Mouse (Mus musculus) forebrain, embryonic 10.5 days (tissue): ENCODE data around the gene Pex3. TPM values are rescaled to one million over a fixed set of nuclear protein-coding genes. Genes with fewer than 3 reads are reported as not detected.
"Not testable (repeated sequence)": the region's sequence is repeated elsewhere in the genome, so short reads cannot be mapped to it uniquely, and the experiment has no call there.

Experiments used
- DNase-seq: peaks from one replicate; pipeline ENCODE4 v3.0.0-alpha.2; 2017; ENCODE audit warnings: low spot score; ENCODE audit errors: extremely low spot score
- H3K27ac ChIP-seq: fragments of 300-500 bp; sonication (generic); 2 replicates; pipeline ENCODE4 v1.5.1; 2016; ENCODE audit warnings: mild to moderate bottlenecking
- H3K27me3 ChIP-seq: fragments of 300-500 bp; sonication (generic); 2 replicates; pipeline ENCODE4 v1.6.1; 2016; ENCODE audit warnings: mild to moderate bottlenecking; ENCODE audit not compliant: poor library complexity, severe bottlenecking
- H3K36me3 ChIP-seq: fragments of 300-500 bp; sonication (generic); replicated peaks from 2 replicates; pipeline ENCODE4 v1.6.1; 2016; ENCODE audit warnings: mild to moderate bottlenecking, moderate library complexity
- H3K4me1 ChIP-seq: fragments of 300-500 bp; sonication (generic); 2 replicates; pipeline ENCODE4 v1.6.1; 2016
- H3K4me3 ChIP-seq: fragments of 300-500 bp; sonication (generic); 2 replicates; pipeline ENCODE4 v1.5.1; 2016; ENCODE audit warnings: mild to moderate bottlenecking, moderate library complexity
- H3K9me3 ChIP-seq: fragments of 300-500 bp; sonication (generic); 2 replicates; pipeline ENCODE4 v1.6.1; 2016; ENCODE audit warnings: mild to moderate bottlenecking, moderate library complexity
- WGBS: fragments of 180-500 bp; shearing (Covaris S2); methylation state at CpG from one replicate; pipeline ENCODE4 v1.1.7; 2016; 5-methylcytosine and 5-hydroxymethylcytosine counted together
- polyA plus RNA-seq: library from polyadenylated mRNA; unstranded; fragments of >200 nt; fragmentation: Nextera tagmentation; extraction: Ambion mirVana; gene quantifications from 2 replicates; pipeline ENCODE4 v1.2.1, GENCODE M21; 2016

Gene Pex3
- polyA plus RNA-seq, 1 experiment from 2014 or later: 16.3 TPM

GRCm38 (mm10) chr10:13501533-13501932 lies 51.4 kb downstream of the Pex3 start:
- Histone ChIP-seq H3K27ac (peak overlapping the region; percentile 85), H3K4me1 (peaks cover 15% of the 10 kb centered on the region), H3K36me3 (peaks cover 12% of the 10 kb centered on the region), H3K27me3 (peaks cover 11% of the 10 kb centered on the region), H3K4me3 (peak overlapping the region; percentile 71)
- DNase-seq, H3K9me3 ChIP-seq: not testable (repeated sequence)
- 56% methylated on average over 4 of the region's 4 CpGs for WGBS

GRCm38 (mm10) chr10:13500938-13501496 lies 51.9 kb downstream of the Pex3 start:
- peak overlapping the region; percentile 85 for H3K27ac ChIP-seq
- under 1% methylated on average over 30 of the region's 30 CpGs for WGBS

GRCm38 (mm10) chr10:13500473-13500872 lies 52.5 kb downstream of the Pex3 start:
- Histone ChIP-seq H3K4me1 (peaks cover 15% of the 10 kb centered on the region), H3K27ac (peak overlapping the region; percentile 85), H3K9me3 (no peaks in the 10 kb centered on the region), H3K4me3 (peak overlapping the region; percentile 71), H3K36me3 (peaks cover 7% of the 10 kb centered on the region), H3K27me3 (peaks cover 11% of the 10 kb centered on the region)
- WGBS: 49% methylated on average over 9 of the region's 9 CpGs
- no peak for DNase-seq

More at GRCm38 (mm10) chr10:13500938-13501496, 51.9 kb downstream of the Pex3 start:
- DNase-seq: peak; percentile 78
- peaks cover 12% of the 10 kb centered on the region for H3K36me3 ChIP-seq
- peaks cover 11% of the 10 kb centered on the region for H3K27me3 ChIP-seq
- H3K4me3 ChIP-seq: peak overlapping the region; percentile 71
- H3K9me3 ChIP-seq: no peaks in the 10 kb centered on the region
- H3K4me1 ChIP-seq: peaks cover 15% of the 10 kb centered on the region

- WGBS: 89% methylated on average over 2 of the region's 2 CpGs
These were observed 53.6 kb downstream of the Pex3 start, which contains the start of gene Fuca2 for GRCm38 (mm10) chr10:13499331-13499730. Fuca2 (plus strand) TSS chr10:13499540.

GRCm38 (mm10) chr10:13496315-13496714 lies 56.6 kb downstream of the Pex3 start:
- Histone ChIP-seq H3K4me1 (peaks cover 10% of the 10 kb centered on the region), H3K9me3 (no peaks in the 10 kb centered on the region), H3K36me3 (no peaks in the 10 kb centered on the region), H3K4me3 (no peak overlapping the region), H3K27me3 (peaks cover 11% of the 10 kb centered on the region), H3K27ac (no peak overlapping the region)
- 95% methylated on average over 3 of the region's 3 CpGs for WGBS
- no peak for DNase-seq

More at GRCm38 (mm10) chr10:13499331-13499730, 53.6 kb downstream of the Pex3 start, which contains the start of gene Fuca2:
- no peak for DNase-seq
- Histone ChIP-seq H3K9me3 (no peaks in the 10 kb centered on the region), H3K27me3 (peaks cover 11% of the 10 kb centered on the region), H3K27ac (no peak within 1 kb of the TSS), H3K36me3 (no peaks in the 10 kb centered on the region), H3K4me1 (peaks cover 15% of the 10 kb centered on the region), H3K4me3 (no peak within 1 kb of the TSS)

GRCm38 (mm10) chr10:13493978-13494686 lies 58.8 kb downstream of the Pex3 start:
- DNase-seq: no peak
- no peaks in the 10 kb centered on the region for H3K36me3 ChIP-seq
- H3K27me3 ChIP-seq: no peaks in the 10 kb centered on the region
- H3K4me1 ChIP-seq: no peaks in the 10 kb centered on the region
- H3K4me3 ChIP-seq: no peak overlapping the region
- WGBS: 89% methylated on average over 9 of the region's 9 CpGs
- H3K27ac ChIP-seq: no peak overlapping the region
- no peaks in the 10 kb centered on the region for H3K9me3 ChIP-seq

GRCm38 (mm10) chr10:13489671-13490070 lies 63.3 kb downstream of the Pex3 start:
- Histone ChIP-seq H3K9me3 (no peaks in the 10 kb centered on the region), H3K4me3 (no peak overlapping the region), H3K27ac (no peak overlapping the region), H3K27me3 (no peaks in the 10 kb centered on the region), H3K4me1 (no peaks in the 10 kb centered on the region), H3K36me3 (no peaks in the 10 kb centered on the region)
- 87% methylated on average over 6 of the region's 6 CpGs for WGBS
- DNase-seq: no peak

GRCm38 (mm10) chr10:13485958-13486357 lies 67.0 kb downstream of the Pex3 start:
- Histone ChIP-seq H3K4me3 (no peak overlapping the region), H3K36me3 (no peaks in the 10 kb centered on the region), H3K27ac (no peak overlapping the region), H3K27me3 (no peaks in the 10 kb centered on the region), H3K4me1 (peaks cover 6% of the 10 kb centered on the region), H3K9me3 (no peaks in the 10 kb centered on the region)
- WGBS: 83% methylated on average over 4 of the region's 4 CpGs
- DNase-seq: no peak

GRCm38 (mm10) chr10:13479341-13479740 lies 73.6 kb downstream of the Pex3 start:
- 85% methylated on average over 6 of the region's 6 CpGs for WGBS
- no peaks in the 10 kb centered on the region for H3K36me3 ChIP-seq
- no peak for DNase-seq

GRCm38 (mm10) chr10:13475121-13475520 lies 77.8 kb downstream of the Pex3 start:
- 38% methylated on average over 7 of the region's 7 CpGs for WGBS
- H3K27me3 ChIP-seq: peaks cover 63% of the 10 kb centered on the region
- DNase-seq: no peak

More at GRCm38 (mm10) chr10:13479341-13479740, 73.6 kb downstream of the Pex3 start:
- Histone ChIP-seq H3K4me3 (no peak overlapping the region), H3K9me3 (no peaks in the 10 kb centered on the region), H3K4me1 (peaks cover 18% of the 10 kb centered on the region), H3K27ac (no peak overlapping the region), H3K27me3 (peaks cover 24% of the 10 kb centered on the region)

GRCm38 (mm10) chr10:13474568-13474955 lies 78.4 kb downstream of the Pex3 start:
- Histone ChIP-seq H3K4me3 (peak overlapping the region; percentile 88), H3K9me3 (no peaks in the 10 kb centered on the region), H3K36me3 (no peaks in the 10 kb centered on the region), H3K4me1 (peaks cover 24% of the 10 kb centered on the region), H3K27ac (peak overlapping the region; percentile 86), H3K27me3 (peaks cover 66% of the 10 kb centered on the region)
- 6% methylated on average over 10 of the region's 10 CpGs for WGBS
- DNase-seq: no peak

More at GRCm38 (mm10) chr10:13475121-13475520, 77.8 kb downstream of the Pex3 start:
- Histone ChIP-seq H3K27ac (no peak overlapping the region), H3K36me3 (no peaks in the 10 kb centered on the region), H3K4me3 (no peak overlapping the region), H3K9me3 (no peaks in the 10 kb centered on the region), H3K4me1 (peaks cover 24% of the 10 kb centered on the region)
